20 mouse cellular contexts compared by ENCODE assay signal in the genomic region with DNA sequence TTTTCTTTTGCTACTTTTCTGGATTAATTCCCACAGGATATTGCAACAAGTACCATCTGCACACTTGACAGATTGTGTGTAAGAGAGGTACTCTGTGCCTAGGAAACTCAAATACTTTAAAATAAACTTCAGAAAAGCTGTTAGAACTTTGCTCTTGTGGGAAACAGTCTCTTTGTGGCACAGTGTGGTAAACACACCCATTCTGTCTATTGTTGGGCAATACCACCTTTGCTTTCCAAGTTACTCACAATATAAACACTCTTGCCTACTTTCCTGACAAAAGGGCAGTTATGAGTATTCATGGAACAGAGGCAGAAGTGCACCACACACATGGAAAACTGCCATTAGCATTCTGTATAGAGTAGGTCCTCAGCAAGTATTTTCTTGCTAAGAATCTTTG.
A peak's percentile ranks its signal among the peaks of the same experiment; 100 is the strongest.
DNase-seq lines count a peak whose midpoint lies in the region; ATAC-seq and TF ChIP-seq lines count a peak whose summit lies in the region.
"Had no signal": no experiment of that assay in that cellular context is flagged by ENCODE, and none has a peak within 500 bp of the region (broad histone marks: within the 10 kb centered on the region; RNA-seq: fewer than 3 reads in every experiment).

No protein-coding gene starts in this region.

- H3K9ac ChIP-seq in lung, embryonic 14.5 days: no peak overlapping the region
- no peak overlapping the region for H3K9ac ChIP-seq in intestine, embryonic 15.5 days
- H3K9ac ChIP-seq: heart, embryonic 12.5 days; hindbrain, embryonic 14.5 days had no signal

- H3K4me2 ChIP-seq in lung, embryonic 14.5 days: no peak overlapping the region
- H3K4me2 ChIP-seq in myocyte (ENCODE audit: low read depth): no peak overlapping the region
- no peak overlapping the region for H3K4me2 ChIP-seq in intestine, embryonic 15.5 days (replicated peaks)
- H3K4me2 ChIP-seq: heart, embryonic 12.5 days; hindbrain, embryonic 14.5 days had no signal

- TF ChIP-seq CTCF in lung, embryonic 14.5 days (IDR thresholded peaks at IDR 0.05; ENCODE audit: low read depth): no peak
- no peak for TF ChIP-seq CTCF in lung, adult 2 months (IDR thresholded peaks at IDR 0.05; ENCODE audit: insufficient read depth, low read length)
- no peak for TF ChIP-seq CTCF in C2C12 (IDR thresholded peaks at IDR 0.05; ENCODE audit: control insufficient read depth, insufficient read depth, insufficient read length)

- no peaks in the 10 kb centered on the region for H3K9me3 ChIP-seq in lung, embryonic 14.5 days (ENCODE audit: low read depth, low read length)
- no peaks in the 10 kb centered on the region for H3K9me3 ChIP-seq in intestine, embryonic 15.5 days
- H3K9me3 ChIP-seq: embryonic facial prominence, embryonic 10.5 days; forebrain, embryonic 10.5 days; G1E; heart, embryonic 12.5 days; hindbrain, embryonic 10.5 days had no signal

- H3K27ac ChIP-seq in lung, embryonic 14.5 days (ENCODE audit: low read depth): no peak overlapping the region
- no peak overlapping the region for H3K27ac ChIP-seq in intestine, embryonic 15.5 days
- H3K27ac ChIP-seq: embryonic facial prominence, embryonic 10.5 days; forebrain, embryonic 10.5 days; gastrocnemius, adult 2 months; hindbrain, embryonic 10.5 days; hindbrain, embryonic 14.5 days had no signal

- no peaks in the 10 kb centered on the region for H3K27me3 ChIP-seq in lung, embryonic 14.5 days (ENCODE audit: insufficient read depth, low read length)
- H3K27me3 ChIP-seq in C2C12 (ENCODE audit: control insufficient read depth, insufficient read depth, insufficient read length) (no peaks in the 10 kb centered on the region), myocyte (ENCODE audit: control insufficient read depth, insufficient read depth, insufficient read length) (no peaks in the 10 kb centered on the region)
- H3K27me3 ChIP-seq in intestine, embryonic 15.5 days (replicated peaks): no peaks in the 10 kb centered on the region
- H3K27me3 ChIP-seq: heart, embryonic 12.5 days had no signal

- no peak for TF ChIP-seq POLR2A in lung, adult 2 months (IDR thresholded peaks at IDR 0.05; ENCODE audit: borderline replicate concordance, extremely low read depth, low read depth, low read length)
- no peak for TF ChIP-seq POLR2A in myocyte (IDR thresholded peaks at IDR 0.05; ENCODE audit: insufficient read length, low read depth)

- no peaks in the 10 kb centered on the region for H3K79me2 ChIP-seq in C2C12 (ENCODE audit: control insufficient read depth, insufficient read depth)
- H3K79me2 ChIP-seq in myocyte (ENCODE audit: control insufficient read depth, insufficient read depth): no peaks in the 10 kb centered on the region

- no peak overlapping the region for H3K4me3 ChIP-seq in lung, embryonic 14.5 days (ENCODE audit: low read depth, low read length)
- H3K4me3 ChIP-seq in lung, adult 2 months (replicated peaks; ENCODE audit: extremely low read depth, low read depth, low read length): no peak overlapping the region
- H3K4me3 ChIP-seq in C2C12 (ENCODE audit: insufficient read depth, poor library complexity, severe bottlenecking): no peak overlapping the region
- no peak overlapping the region for H3K4me3 ChIP-seq in myocyte
- no peak overlapping the region for H3K4me3 ChIP-seq in intestine, embryonic 15.5 days (replicated peaks)
- H3K4me3 ChIP-seq: embryonic facial prominence, embryonic 10.5 days; forebrain, embryonic 10.5 days; gastrocnemius, adult 2 months; heart, embryonic 12.5 days; hindbrain, embryonic 10.5 days had no signal

- DNase-seq in lung, embryonic 14.5 days: peak; percentile 2
- no peak for DNase-seq in lung, adult 2 months
- DNase-seq in fibroblast of lung, adult 2 months (ENCODE audit: low read depth): peak; percentile 80
- DNase-seq in layer of hippocampus, adult 11-12 months (ENCODE audit: low spot score): no peak
- DNase-seq: adrenal gland, postnatal 25 days; cerebellum, adult 18-20 months; cerebellum, postnatal 10 days; gastrocnemius, adult 2 months; gastrocnemius, postnatal 25 days had no signal

- H3K79me3 ChIP-seq in C2C12 (ENCODE audit: low read depth): no peaks in the 10 kb centered on the region

- ATAC-seq in lung, embryonic 14.5 days (ENCODE audit: insufficient read depth): peak; percentile 41; the same call in 1 of the 2 replicates
- no peak for ATAC-seq in intestine, embryonic 15.5 days
- ATAC-seq: CD4-positive, CD25-positive, alpha-beta regulatory T cell, adult 4 months; forebrain, embryonic 14.5 days had no signal

- H3ac ChIP-seq in C2C12 (ENCODE audit: control insufficient read depth, insufficient read length, low read depth) (no peak overlapping the region), myocyte (ENCODE audit: control insufficient read depth, insufficient read length) (no peak overlapping the region)

- H3K36me3 ChIP-seq in lung, embryonic 14.5 days (ENCODE audit: insufficient read depth): no peaks in the 10 kb centered on the region
- no peaks in the 10 kb centered on the region for H3K36me3 ChIP-seq in C2C12 (ENCODE audit: control insufficient read depth, insufficient read depth)
- no peaks in the 10 kb centered on the region for H3K36me3 ChIP-seq in myocyte (ENCODE audit: control insufficient read depth, insufficient read depth)
- no peaks in the 10 kb centered on the region for H3K36me3 ChIP-seq in intestine, embryonic 15.5 days
- H3K36me3 ChIP-seq: embryonic facial prominence, embryonic 10.5 days; forebrain, embryonic 10.5 days; G1E; heart, embryonic 12.5 days; hindbrain, embryonic 10.5 days had no signal

- no peaks in the 10 kb centered on the region for H3K4me1 ChIP-seq in lung, embryonic 14.5 days (ENCODE audit: insufficient read depth)
- H3K4me1 ChIP-seq in lung, adult 2 months (ENCODE audit: control insufficient read depth, insufficient read depth, low read length): no peaks in the 10 kb centered on the region
- no peaks in the 10 kb centered on the region for H3K4me1 ChIP-seq in intestine, embryonic 15.5 days (replicated peaks)
- H3K4me1 ChIP-seq: embryonic facial prominence, embryonic 10.5 days; forebrain, embryonic 10.5 days; heart, embryonic 12.5 days; hindbrain, embryonic 10.5 days had no signal

TF ChIP-seq in C2C12, 6 proteins besides CTCF, POLR2A, EP300 and RAD21:
- TF ChIP-seq CEBPB (IDR thresholded peaks at IDR 0.05; ENCODE audit: low read depth): peak; percentile 9
- TF ChIP-seq MYOG (IDR thresholded peaks at IDR 0.05; ENCODE audit: control insufficient read depth, extremely low read depth, insufficient read length): no peak
TF ChIP-seq in C2C12: peak in this region for 1.

TF ChIP-seq in myocyte, 11 proteins besides CTCF, POLR2A, EP300 and RAD21:
- TF ChIP-seq CEBPB (IDR thresholded peaks at IDR 0.05; ENCODE audit: insufficient read depth, poor library complexity, severe bottlenecking) (0 out of 2 replicates have a peak, but pooled peaks have one; percentile 18), MYOG (IDR thresholded peaks at IDR 0.05; ENCODE audit: control insufficient read depth in 1 of 3, insufficient read depth in 1 of 3, insufficient read length in 2 of 3, low read depth in 2 of 3) (no peak)

Comparison
In these comparisons a context has a peak if more than half of its experiments do, and no peak if none do; other contexts are left out.
1. DNase-seq: peak in lung, embryonic 14.5 days (single experiment) and fibroblast of lung, adult 2 months (single experiment); none in lung, adult 2 months (single experiment) and layer of hippocampus, adult 11-12 months (single experiment).